Mouse (Mus musculus): ENCODE results near the gene Lingo2. TPM values are rescaled to one million over a fixed set of nuclear protein-coding genes. Genes with fewer than 3 reads are reported as not detected.

The Lingo2 gene
- polyA plus RNA-seq, 1 experiment, result 19.7 TPM

- H3K4me1 ChIP-seq (ENCODE audit: control insufficient read depth, insufficient read depth, low read length), result no peaks in the 10 kb centered on the region; the same call in 1 of the 2 replicates
- H3K27ac ChIP-seq (ENCODE audit: insufficient read depth, low read length), result no peak overlapping the region
- TF ChIP-seq POLR2A (IDR thresholded peaks at IDR 0.05; ENCODE audit: extremely low read depth, insufficient read depth, low read length) (no peak), CTCF (IDR thresholded peaks at IDR 0.05; ENCODE audit: extremely low read depth, insufficient read depth, low read length) (no peak)
- no peak overlapping the region for H3K4me3 ChIP-seq (ENCODE audit: insufficient read depth, low read length)
These were observed 126.6 kb downstream of the Lingo2 start for GRCm38 (mm10) chr4:36824982-36825381.

- TF ChIP-seq POLR2A (IDR thresholded peaks at IDR 0.05; ENCODE audit: extremely low read depth, insufficient read depth, low read length), result no peak
- H3K4me1 ChIP-seq (ENCODE audit: control insufficient read depth, insufficient read depth, low read length), result no peaks in the 10 kb centered on the region; the same call in 1 of the 2 replicates
- H3K4me3 ChIP-seq (ENCODE audit: insufficient read depth, low read length), result no peak overlapping the region
- H3K27ac ChIP-seq (ENCODE audit: insufficient read depth, low read length), result no peak overlapping the region
These were observed 129.6 kb downstream of the Lingo2 start for GRCm38 (mm10) chr4:36821914-36822313.

DNA sequence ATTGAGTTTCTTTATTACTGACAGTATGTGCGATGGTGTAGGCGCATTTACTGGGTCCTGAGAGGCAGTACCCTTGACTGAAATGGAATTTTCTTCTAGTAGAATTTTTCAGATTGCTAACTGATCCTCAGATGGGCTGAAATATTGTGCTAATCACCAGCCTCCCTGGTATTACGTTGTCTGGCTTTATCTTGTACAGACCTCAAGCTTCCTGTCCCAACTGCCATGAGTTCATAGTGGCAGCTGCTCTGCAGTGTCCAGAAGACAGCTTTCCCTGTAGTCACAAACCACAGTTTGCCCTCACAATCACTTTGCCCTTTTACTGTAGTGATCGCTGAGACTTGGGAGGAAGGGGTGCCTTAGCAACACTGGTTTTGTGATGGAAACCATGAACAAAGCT, 176.5 kb downstream of the Lingo2 start:
- no peaks in the 10 kb centered on the region for H3K4me1 ChIP-seq (ENCODE audit: control insufficient read depth, insufficient read depth, low read length)
- H3K27ac ChIP-seq (ENCODE audit: insufficient read depth, low read length), result no peak overlapping the region
- H3K4me3 ChIP-seq (ENCODE audit: insufficient read depth, low read length), result no peak overlapping the region
- no peak for TF ChIP-seq POLR2A (IDR thresholded peaks at IDR 0.05; ENCODE audit: extremely low read depth, insufficient read depth, low read length)
- no peak for TF ChIP-seq CTCF (IDR thresholded peaks at IDR 0.05; ENCODE audit: extremely low read depth, insufficient read depth, low read length)

DNA sequence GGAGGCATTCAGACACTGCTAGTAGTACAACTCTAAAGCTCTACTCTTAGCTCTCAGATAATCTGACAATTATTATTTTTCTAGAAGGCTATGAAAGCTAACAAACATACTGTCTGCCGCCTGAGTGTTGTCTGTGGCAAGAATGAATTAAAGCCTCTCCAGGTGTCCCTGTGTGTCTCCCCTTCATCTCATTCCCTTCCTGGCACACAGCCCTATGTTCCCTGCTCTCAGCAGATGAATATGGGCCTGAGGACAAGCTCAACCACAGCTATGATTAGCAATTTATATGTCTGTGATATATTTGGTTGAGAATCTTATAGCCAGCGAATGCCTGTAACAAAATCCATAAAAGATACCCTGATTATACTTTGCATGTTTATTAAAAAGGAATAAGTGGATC, 220.9 kb downstream of the Lingo2 start:
- H3K4me1 ChIP-seq (ENCODE audit: control insufficient read depth, insufficient read depth, low read length), result peaks cover 2% of the 10 kb centered on the region; the same call in 1 of the 2 replicates
- TF ChIP-seq CTCF (IDR thresholded peaks at IDR 0.05; ENCODE audit: extremely low read depth, insufficient read depth, low read length), result no peak
- no peak for TF ChIP-seq POLR2A (IDR thresholded peaks at IDR 0.05; ENCODE audit: extremely low read depth, insufficient read depth, low read length)
- no peak overlapping the region for H3K4me3 ChIP-seq (ENCODE audit: insufficient read depth, low read length)
- no peak overlapping the region for H3K27ac ChIP-seq (ENCODE audit: insufficient read depth, low read length)

- TF ChIP-seq POLR2A (IDR thresholded peaks at IDR 0.05; ENCODE audit: extremely low read depth, insufficient read depth, low read length) (no peak), CTCF (IDR thresholded peaks at IDR 0.05; ENCODE audit: extremely low read depth, insufficient read depth, low read length) (no peak)
- no peaks in the 10 kb centered on the region for H3K4me1 ChIP-seq (ENCODE audit: control insufficient read depth, insufficient read depth, low read length)
- no peak overlapping the region for H3K4me3 ChIP-seq (ENCODE audit: insufficient read depth, low read length)
- no peak overlapping the region for H3K27ac ChIP-seq (ENCODE audit: insufficient read depth, low read length)
These were observed 235.1 kb downstream of the Lingo2 start for GRCm38 (mm10) chr4:36716411-36716810.

DNA sequence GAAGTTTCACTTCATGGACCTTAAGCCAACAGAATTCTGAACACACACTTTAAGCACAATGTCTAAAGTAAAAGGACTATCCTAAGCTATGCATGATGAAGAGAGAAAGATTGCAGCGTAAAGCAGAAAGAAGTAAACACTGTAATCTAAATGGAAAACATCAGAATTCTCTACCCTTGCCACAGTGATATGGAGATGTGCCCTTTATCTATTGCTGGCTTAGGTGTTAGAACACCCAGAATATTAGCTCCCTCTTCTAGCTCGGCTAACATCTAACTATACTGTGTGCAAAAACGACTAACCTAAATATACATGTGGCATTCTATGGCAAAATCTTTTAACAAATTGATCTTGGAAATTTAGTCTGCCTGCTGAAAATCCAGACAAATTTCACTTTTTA, 252.7 kb downstream of the Lingo2 start:
- no peak overlapping the region for H3K4me3 ChIP-seq (ENCODE audit: insufficient read depth, low read length)
- TF ChIP-seq POLR2A (IDR thresholded peaks at IDR 0.05; ENCODE audit: extremely low read depth, insufficient read depth, low read length) (no peak), CTCF (IDR thresholded peaks at IDR 0.05; ENCODE audit: extremely low read depth, insufficient read depth, low read length) (no peak)
- H3K4me1 ChIP-seq (ENCODE audit: control insufficient read depth, insufficient read depth, low read length), result no peaks in the 10 kb centered on the region
- no peak overlapping the region for H3K27ac ChIP-seq (ENCODE audit: insufficient read depth, low read length)

GRCm38 (mm10) chr4:36696810-36697209, 254.7 kb downstream of the Lingo2 start:
- Histone ChIP-seq H3K27ac (ENCODE audit: insufficient read depth, low read length) (no peak overlapping the region), H3K4me1 (ENCODE audit: control insufficient read depth, insufficient read depth, low read length) (no peaks in the 10 kb centered on the region), H3K4me3 (ENCODE audit: insufficient read depth, low read length) (no peak overlapping the region)
- no peak for TF ChIP-seq POLR2A (IDR thresholded peaks at IDR 0.05; ENCODE audit: extremely low read depth, insufficient read depth, low read length)
- TF ChIP-seq CTCF (IDR thresholded peaks at IDR 0.05; ENCODE audit: extremely low read depth, insufficient read depth, low read length), result no peak

DNA sequence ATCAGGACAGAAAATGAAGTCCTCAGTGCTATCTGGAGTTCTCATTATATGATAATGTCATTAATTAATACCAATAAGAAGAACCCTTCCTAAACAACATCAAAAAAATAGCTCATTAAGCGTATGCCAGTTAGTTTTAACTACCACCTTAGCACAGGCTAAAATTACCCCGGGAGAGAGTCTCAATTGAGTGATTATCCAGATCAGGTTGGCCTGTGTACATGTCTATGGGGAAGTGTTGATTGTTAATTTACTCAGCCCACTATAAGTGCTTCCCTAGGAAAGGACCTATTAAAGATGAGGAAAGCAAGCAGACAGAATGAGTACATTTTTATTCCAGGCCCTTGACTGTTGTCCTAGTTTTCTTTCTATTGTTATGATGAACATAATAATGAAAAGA, 291.6 kb downstream of the Lingo2 start:
- no peak overlapping the region for H3K27ac ChIP-seq (ENCODE audit: insufficient read depth, low read length)
- no peak for TF ChIP-seq POLR2A (IDR thresholded peaks at IDR 0.05; ENCODE audit: extremely low read depth, insufficient read depth, low read length)
- H3K4me3 ChIP-seq (ENCODE audit: insufficient read depth, low read length), result no peak overlapping the region
- H3K4me1 ChIP-seq (ENCODE audit: control insufficient read depth, insufficient read depth, low read length), result no peaks in the 10 kb centered on the region

GRCm38 (mm10) chr4:36647753-36648152, 303.8 kb downstream of the Lingo2 start:
- H3K4me1 ChIP-seq (ENCODE audit: control insufficient read depth, insufficient read depth, low read length), result no peaks in the 10 kb centered on the region
- no peak overlapping the region for H3K4me3 ChIP-seq (ENCODE audit: insufficient read depth, low read length)
- H3K27ac ChIP-seq (ENCODE audit: insufficient read depth, low read length), result no peak overlapping the region
- no peak for TF ChIP-seq POLR2A (IDR thresholded peaks at IDR 0.05; ENCODE audit: extremely low read depth, insufficient read depth, low read length)
- TF ChIP-seq CTCF (IDR thresholded peaks at IDR 0.05; ENCODE audit: extremely low read depth, insufficient read depth, low read length), result no peak

DNA sequence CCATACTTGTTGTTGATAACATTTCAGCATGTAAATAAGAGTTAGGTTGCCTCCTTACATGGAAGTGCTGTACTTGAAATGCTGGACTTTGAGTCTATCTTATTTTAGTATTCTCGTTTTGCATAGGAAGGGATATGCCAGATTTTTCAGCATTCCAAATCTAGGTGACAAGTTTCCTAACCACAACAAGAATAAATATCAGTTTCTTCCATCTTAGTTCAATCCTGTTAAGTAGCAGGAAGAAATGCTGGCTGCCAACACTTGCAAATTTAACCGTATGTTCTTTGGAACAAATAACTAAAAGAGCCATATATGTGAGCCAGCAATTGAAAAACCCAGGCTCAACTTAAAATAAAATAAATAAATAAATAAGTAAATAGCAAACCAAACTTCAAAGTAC, 315.9 kb downstream of the Lingo2 start:
- no peak overlapping the region for H3K4me3 ChIP-seq (ENCODE audit: insufficient read depth, low read length)
- H3K4me1 ChIP-seq (ENCODE audit: control insufficient read depth, insufficient read depth, low read length), result peaks cover 2% of the 10 kb centered on the region; the same call in 1 of the 2 replicates
- TF ChIP-seq CTCF (IDR thresholded peaks at IDR 0.05; ENCODE audit: extremely low read depth, insufficient read depth, low read length) (no peak), POLR2A (IDR thresholded peaks at IDR 0.05; ENCODE audit: extremely low read depth, insufficient read depth, low read length) (no peak)
- no peak overlapping the region for H3K27ac ChIP-seq (ENCODE audit: insufficient read depth, low read length)

GRCm38 (mm10) chr4:36576801-36577200, 374.7 kb downstream of the Lingo2 start:
- TF ChIP-seq POLR2A (IDR thresholded peaks at IDR 0.05; ENCODE audit: extremely low read depth, insufficient read depth, low read length) (no peak), CTCF (IDR thresholded peaks at IDR 0.05; ENCODE audit: extremely low read depth, insufficient read depth, low read length) (no peak)
- Histone ChIP-seq H3K4me1 (ENCODE audit: control insufficient read depth, insufficient read depth, low read length) (no peaks in the 10 kb centered on the region), H3K27ac (ENCODE audit: insufficient read depth, low read length) (no peak overlapping the region), H3K4me3 (ENCODE audit: insufficient read depth, low read length) (no peak overlapping the region)

Measured in cortical plate, adult 2 months (tissue).